Mouse (Mus musculus): ENCODE results near the gene Tmem158.

Gene Tmem158

DNA sequence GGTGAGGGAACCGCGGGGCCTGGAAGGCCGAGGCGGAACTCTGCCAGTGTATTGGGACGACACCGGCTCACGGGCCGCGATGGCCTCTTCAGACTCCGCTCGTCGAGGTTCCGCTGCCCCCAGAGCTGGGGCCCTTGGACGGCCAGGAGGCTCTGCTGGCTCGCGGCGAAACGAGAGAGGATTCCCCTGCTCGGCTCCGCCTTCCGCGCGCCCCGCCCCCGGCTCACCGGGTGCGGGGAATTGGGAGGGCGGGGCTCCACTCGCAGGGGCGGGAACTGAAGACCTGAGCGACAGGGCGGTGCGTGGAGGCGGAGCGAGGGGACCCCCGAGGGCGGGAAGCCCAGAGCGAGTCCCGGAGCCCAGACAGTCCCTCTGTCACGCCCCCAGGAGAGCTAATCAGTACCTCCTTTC is at the start of gene Tmem158:
Gene Tmem158, minus strand, starts transcription at position 154 of the 411 bp plus-strand sequence.
- peak; percentile 93 for DNase-seq

GRCm38 (mm10) chr9:123309685-123310365 is 49.3 kb upstream of the Tmem158 start:
- DNase-seq = no peak

DNA sequence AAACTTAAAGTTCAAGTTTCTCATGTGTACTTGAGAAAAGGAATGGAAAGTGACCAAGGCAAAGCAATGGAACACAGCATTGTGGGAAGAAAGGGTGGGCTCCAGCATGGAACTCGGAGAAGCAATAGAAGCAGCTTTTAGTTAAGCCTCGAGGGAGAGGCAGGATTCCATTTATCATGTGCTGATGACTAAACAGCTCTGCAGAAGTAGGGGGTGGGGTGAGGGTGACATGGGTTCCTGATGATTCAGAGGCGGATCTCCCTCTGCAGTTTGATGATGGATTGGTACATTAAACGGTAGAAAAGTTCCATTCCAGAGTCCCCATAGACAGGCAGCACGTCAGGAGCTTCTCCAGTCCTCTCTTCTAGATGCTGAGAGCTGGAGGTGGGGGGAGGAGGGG is 48.5 kb upstream of the Tmem158 start:
- no peak for DNase-seq

GRCm38 (mm10) chr9:123304917-123305316 is 44.4 kb upstream of the Tmem158 start:
- DNase-seq = no peak

- DNase-seq = no peak
Observed at GRCm38 (mm10) chr9:123303952-123304351, 43.4 kb upstream of the Tmem158 start.

DNA sequence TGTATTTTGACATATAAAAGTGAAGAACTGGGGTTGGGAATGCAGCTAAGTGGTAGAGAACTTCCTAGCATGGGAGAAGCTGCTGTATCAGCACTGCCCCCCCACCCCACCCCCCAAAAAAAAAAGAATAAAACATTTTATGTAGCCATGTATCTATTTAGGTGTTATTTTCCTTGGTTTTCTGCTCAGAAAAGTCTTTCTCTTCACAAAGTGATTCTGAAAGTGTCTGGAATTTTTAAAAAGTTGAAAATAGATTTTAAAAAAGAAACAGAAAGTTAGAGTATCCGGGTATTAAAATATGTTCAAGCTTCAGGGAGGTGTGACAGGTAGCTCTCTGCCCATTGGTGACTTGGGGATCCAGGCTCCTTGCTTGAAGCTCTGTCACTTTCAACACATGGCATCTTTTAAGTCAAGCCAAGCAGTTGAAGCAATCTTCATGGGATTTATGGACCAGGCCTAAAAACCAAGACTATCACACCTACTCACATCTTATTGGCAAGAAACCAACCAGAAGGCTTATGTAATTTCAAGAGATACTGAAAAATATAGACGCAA is 42.3 kb upstream of the Tmem158 start:
- DNase-seq = no peak

DNA sequence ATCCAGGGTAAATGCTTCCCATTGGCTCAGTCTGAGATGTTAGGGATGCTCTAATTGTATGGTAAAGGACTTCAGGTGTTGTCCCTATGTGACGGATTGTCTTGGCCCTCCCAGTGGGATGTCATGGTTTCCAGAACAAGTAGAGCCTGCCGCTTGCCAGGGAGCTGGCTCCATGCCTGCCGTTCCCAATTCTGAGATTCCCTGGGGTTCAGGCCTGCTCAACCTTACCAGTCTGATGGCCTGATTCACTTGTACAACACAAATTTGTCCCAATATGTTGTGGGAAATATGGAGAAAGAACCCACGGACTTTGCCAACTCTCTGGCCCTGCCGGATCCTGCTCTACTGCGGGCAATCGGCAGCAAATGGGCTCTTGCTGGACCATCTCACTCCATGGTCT is 37.3 kb upstream of the Tmem158 start:
- DNase-seq = no peak

DNA sequence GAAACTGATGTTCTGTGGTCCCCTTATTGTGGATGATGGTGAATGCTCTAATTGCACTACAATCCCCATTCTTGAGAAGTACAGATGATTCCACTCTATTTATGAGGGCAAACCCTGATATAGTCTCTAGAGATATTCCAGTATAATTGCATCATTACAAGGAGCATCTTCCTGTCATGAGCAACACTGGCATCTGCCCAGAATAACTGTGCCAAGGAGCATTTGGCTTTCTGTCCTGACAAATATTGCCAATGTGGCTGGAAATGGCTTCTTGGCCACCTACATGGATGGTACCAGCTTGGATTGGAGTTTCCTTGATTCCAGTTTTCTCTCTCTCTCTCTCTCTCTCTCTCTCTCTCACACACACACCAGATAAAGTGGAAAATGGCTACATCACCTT is 35.7 kb upstream of the Tmem158 start:
- no peak for DNase-seq

DNA sequence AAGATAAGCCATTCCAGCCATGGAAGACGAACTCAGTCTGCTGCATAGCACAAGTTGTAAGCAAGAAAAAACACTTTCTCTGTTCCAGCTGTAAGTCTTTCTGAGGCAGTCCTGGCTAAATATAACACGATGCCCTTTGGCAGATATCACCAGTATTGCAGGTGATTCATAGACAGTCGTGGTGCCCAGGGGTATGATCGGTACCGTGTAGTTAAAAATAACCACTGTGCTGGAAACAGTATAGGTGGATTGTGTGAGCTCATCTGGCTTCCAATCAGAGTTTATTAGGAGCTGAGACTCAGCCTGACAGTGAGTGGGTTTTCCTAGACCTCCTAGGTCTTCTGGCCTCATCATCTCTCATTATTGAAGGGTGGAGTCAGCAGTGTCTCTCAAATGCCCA is 34.0 kb upstream of the Tmem158 start:
- no peak for DNase-seq

- no peak for DNase-seq
Observed at GRCm38 (mm10) chr9:123288378-123288777, 27.8 kb upstream of the Tmem158 start.

GRCm38 (mm10) chr9:123285623-123286022 is 25.1 kb upstream of the Tmem158 start:
- DNase-seq = no peak

DNA sequence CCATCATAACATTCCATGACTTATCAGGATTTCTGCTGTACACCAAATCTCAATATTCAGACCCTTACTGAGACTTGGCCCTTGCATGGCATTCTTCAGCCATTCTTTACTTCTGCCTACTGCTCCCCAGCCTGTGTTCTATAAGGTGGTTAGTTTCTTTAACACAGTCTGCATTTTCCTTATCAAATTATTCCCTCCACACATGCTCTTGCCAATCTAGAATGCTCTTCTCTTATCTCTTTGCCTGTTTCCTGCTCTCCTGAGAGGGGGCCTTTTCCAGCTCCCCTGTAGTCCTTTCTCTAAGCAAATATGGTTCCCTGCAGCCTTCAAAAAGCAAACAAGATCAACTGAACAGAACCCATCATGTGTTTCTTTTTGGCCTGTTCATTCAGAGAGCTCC is 20.2 kb upstream of the Tmem158 start:
- no peak for DNase-seq

- no peak for DNase-seq
Observed at GRCm38 (mm10) chr9:123278003-123278402, 17.4 kb upstream of the Tmem158 start.

- no peak for DNase-seq
Observed at GRCm38 (mm10) chr9:123275373-123275772, 14.8 kb upstream of the Tmem158 start.

- DNase-seq = no peak
Observed at GRCm38 (mm10) chr9:123274674-123275073, 14.1 kb upstream of the Tmem158 start.

GRCm38 (mm10) chr9:123273876-123274275 is 13.3 kb upstream of the Tmem158 start:
- DNase-seq = no peak

GRCm38 (mm10) chr9:123271552-123271951 is 11.0 kb upstream of the Tmem158 start:
- DNase-seq = no peak

DNA sequence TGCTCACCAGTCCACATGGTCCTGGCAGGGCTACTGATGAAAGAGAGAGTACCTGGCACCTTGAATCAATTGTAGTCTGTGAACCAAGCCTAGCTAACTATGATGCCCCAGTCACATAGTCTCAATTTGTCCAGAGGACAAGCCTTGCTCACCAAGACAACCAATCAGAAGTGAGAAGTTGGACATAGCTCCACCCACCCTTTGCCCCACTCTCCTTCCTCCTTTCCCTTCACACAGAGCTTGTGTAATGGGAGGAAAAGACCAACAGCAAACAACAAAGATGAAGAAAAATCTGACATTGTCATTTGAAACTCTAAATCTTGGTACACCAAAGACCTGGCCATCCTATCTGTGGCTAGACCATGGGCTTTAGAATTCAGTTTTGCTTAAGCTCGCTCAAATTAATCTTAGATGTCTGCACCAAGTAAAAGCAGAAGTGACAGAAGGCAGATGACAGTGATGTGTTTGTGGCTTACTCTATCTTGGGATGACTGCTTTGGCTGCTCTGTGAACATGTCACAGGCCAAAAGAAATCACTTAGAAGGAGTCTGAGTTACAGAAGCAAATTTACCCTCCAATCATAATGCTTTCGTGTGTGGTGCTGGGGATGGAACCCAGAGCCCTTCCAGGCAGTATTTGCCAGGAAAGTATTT is 9.5 kb upstream of the Tmem158 start:
- DNase-seq = no peak

DNA sequence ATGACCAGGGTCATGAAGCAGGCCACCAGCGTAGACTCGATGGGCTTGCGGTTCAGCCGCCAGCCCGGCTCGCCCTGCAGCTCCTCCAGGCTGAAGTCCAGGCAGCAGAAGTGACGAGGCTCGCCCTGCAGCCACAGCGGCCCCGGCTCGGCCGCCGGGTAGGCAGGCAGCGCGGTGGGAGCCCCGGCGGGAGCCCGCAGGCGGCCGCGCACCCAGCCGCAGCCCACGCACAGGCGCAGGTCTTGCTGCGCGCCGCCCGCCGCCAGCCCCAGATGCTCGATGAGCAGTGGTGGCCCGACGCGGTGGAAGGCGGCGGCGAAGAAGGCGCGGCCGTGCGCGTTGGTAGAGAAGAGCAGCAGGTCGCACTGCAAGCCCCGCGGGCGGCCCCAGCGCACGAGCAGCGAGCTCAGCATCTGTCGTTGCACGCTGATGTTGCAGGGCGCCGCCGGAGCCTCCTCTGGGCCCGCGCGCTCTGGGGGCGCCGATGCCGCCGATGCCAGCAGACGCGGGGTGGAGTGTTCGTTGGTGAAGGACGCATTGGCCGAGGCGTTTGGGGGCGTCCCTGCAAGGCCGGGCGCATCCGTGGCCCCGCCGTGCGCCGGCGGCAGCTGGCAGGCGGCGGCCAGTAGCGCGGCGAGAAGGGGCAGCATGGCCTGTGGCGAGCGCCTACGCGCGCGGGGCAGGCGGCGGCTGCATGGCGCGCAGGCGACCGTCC is 511 bp downstream of the Tmem158 start:
- DNase-seq = no peak

DNA sequence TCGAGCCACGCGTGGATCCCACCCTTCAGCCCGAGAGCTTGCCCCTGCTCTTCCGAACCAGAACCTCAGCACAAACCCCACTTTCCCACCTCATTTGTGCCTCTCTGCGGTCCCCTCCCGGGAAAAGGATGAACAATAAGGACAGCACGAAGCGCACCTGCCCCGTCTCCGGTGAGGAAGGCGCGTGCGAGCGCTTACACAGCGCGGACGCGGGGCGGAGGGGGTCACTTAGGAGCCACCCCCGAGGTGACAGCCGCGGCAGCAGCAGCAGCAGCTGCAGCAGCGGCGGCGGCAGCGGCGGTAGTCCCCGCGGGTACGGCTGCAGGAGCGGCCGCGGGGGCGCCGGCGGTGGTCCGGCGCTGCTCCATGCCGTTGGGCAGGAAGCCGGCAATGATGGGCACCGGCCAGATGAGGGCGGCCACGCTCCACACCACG is 1.1 kb downstream of the Tmem158 start:
- DNase-seq = peak; percentile 89

- DNase-seq = no peak
Observed at GRCm38 (mm10) chr9:123258796-123259195, 1.8 kb downstream of the Tmem158 start.

- no peak for DNase-seq
Observed at GRCm38 (mm10) chr9:123255736-123256135, 4.8 kb downstream of the Tmem158 start.

GRCm38 (mm10) chr9:123247992-123248391 is 12.6 kb downstream of the Tmem158 start:
- no peak for DNase-seq

DNA sequence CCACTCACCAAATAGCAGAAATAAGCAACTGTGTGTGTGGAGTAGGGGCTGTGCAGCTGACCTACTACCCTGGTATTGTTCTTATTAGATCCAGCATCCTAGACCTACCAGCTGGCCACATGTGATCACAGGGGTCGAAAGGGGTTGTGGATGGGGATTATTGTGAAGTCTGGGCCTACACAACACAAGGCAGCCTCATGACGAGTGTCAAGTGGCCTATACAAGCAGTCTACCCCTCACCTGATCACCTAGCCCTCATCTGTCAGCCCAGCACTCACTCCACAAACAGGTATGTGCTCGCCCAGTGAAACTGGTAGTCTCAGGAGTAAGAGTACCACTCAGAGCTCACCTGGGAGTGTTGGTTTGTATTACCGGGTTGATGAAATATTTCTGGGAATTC is 15.4 kb downstream of the Tmem158 start:
- DNase-seq = no peak

Data from kidney, postnatal 14 days (tissue).